Mouse (Mus musculus): Measurements from ENCODE around the gene Ufc1.
"Not testable (repeated sequence)": the region's sequence is repeated elsewhere in the genome, so short reads cannot be mapped to it uniquely, and the experiment has no call there.

Gene Ufc1

GRCm38 (mm10) chr1:171294298-171295062, at the start of gene Ufc1:
Gene Ufc1 (minus strand): TSS chr1:171295024.
- peak; percentile 90 for DNase-seq (ENCODE audit: low read depth, low spot score)

- peak; percentile 26 for DNase-seq (ENCODE audit: low read depth, low spot score)
Observed at GRCm38 (mm10) chr1:171343922-171344677, 49.3 kb upstream of the Ufc1 start.

- DNase-seq (ENCODE audit: low read depth, low spot score) = no peak
Observed at GRCm38 (mm10) chr1:171342262-171343207, 47.7 kb upstream of the Ufc1 start.

DNA sequence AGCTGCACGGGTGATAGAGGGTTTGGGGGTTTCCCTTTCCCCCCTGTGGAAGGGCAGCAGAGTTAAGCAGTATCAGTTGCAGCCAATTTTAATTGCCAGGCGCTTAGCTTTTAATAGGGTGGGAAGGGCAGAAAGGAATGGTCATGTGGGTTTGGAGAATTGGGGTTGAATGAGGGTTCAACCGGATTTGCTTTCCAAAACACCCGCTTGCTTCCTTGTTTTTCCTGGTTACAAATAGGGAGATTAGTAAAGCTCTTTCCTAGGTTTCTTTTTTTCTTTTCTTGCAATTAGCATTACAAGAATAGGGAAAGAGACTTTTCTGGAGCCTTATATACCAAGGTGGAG, 35.4 kb upstream of the Ufc1 start:
- no peak for DNase-seq (ENCODE audit: low read depth, low spot score)

DNA sequence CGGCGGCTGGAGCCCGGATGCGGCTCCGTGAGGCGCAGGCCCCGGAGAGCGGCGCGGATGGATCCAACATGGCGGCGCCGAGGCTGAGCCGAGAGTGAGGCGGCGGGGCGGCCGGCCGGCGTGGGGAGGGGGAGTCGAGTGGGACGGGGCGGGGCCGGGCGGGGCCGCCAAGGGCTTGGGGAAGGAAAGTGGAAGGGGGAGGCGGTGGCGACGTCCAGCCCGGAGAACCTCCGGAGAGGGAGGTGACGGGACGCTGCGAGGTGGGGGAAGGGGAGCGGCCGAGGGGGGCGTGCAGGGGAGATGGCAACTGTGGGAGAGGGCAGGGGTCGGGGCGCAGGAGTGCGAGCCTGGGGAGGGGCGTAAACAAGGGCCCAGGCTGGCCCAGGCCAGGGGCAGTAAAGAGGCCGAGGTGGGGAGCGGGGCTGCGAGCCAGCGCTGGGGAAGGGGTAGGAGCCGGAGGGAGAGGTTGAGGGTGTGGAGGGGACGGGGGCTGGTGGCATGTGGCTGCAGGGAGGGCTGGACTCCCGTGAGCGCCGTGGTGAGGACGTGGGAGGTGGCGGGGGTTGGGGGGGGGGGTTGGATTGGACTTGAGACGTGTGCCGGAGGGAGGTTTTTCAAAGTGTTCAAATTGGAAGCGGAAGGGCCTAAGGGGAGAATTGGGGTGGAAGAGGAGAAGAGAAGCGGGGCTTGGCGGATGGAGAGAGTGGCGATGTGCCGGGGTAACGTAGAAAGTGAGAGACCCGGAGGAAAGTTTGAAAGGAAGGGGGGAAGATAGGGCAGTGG, 34.8 kb upstream of the Ufc1 start:
- peak; percentile 49 for DNase-seq (ENCODE audit: low read depth, low spot score)

DNA sequence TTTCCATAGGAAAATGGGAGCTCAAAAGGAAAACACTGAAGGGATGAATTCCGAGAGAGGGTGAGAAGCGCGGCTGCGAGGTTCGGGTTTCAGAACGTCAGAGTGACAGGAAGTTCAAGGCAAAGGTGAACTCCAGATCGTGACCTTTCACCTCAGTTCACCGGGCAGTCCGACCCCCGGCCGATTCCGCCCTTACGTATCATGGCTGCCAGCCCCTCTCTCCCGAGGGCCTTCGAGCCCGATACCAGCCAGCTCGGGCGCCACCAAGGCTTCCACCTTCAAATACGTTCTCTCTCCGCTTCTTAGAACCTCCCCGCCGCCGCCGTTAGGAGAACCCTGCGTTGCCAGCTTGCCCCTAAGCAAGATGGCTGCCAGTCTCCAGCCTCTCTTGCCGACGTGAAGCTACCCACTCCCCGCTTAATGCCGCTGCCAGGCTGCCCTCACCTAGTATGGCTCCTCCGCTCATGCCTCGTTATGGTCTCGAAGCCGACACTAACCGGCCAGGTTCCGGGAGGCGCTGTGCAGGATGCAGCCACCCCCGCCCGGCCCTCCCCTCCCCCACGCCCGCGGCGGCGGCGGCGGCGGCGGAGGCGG, 34.1 kb upstream of the Ufc1 start, which contains the start of gene Dedd:
Gene Dedd, plus strand, starts transcription at position 307 of the 594 bp plus-strand sequence.
- peak; percentile 96 for DNase-seq (ENCODE audit: low read depth, low spot score)

GRCm38 (mm10) chr1:171328244-171328643, 33.4 kb upstream of the Ufc1 start:
- no peak for DNase-seq (ENCODE audit: low read depth, low spot score)

GRCm38 (mm10) chr1:171326588-171326987, 31.8 kb upstream of the Ufc1 start:
- DNase-seq (ENCODE audit: low read depth, low spot score) = not testable (repeated sequence)

GRCm38 (mm10) chr1:171325571-171325970, 30.7 kb upstream of the Ufc1 start:
- no peak for DNase-seq (ENCODE audit: low read depth, low spot score)

DNA sequence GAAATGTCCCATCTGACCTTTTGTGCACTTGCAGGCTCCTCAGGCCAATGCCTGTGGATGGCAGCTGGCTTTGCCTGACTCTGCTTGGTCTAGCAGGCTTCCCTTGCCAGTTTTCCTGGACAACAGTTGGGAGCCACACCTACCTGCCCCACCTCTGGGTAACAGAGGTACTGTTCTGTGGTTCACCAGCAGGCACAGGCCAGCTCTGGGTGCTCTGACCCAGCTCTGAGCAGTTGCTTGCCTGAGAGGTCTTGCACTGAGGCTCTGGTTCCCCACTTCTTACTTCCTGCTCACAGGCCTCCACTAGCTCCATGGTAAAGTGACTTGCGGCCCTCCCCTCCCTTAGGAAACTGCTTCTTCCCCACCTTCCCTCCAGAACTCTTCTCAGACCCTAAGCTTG, 27.2 kb upstream of the Ufc1 start:
- DNase-seq (ENCODE audit: low read depth, low spot score) = no peak

DNA sequence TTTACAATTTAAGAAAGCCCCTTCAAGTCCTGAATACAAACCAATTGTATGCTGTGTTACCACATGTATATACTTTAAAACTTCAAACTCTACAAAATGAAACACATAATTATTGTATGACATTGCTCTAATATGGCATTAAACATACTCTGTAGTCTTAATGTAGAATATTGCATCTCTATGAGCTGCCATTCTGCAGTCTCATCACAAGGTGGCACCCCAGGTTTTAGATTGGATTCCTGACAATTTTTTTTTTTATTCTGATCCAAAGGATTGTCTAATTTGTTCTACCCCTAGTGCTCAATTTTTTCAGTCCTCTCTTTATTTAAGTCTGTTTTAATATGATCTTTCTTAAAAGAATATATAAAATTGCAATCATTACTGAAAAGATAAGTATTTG, 26.6 kb upstream of the Ufc1 start:
- peak; percentile 45 for DNase-seq (ENCODE audit: low read depth, low spot score)

GRCm38 (mm10) chr1:171320151-171320550, 25.3 kb upstream of the Ufc1 start:
- no peak for DNase-seq (ENCODE audit: low read depth, low spot score)

- DNase-seq (ENCODE audit: low read depth, low spot score) = no peak
Observed at GRCm38 (mm10) chr1:171319748-171320147, 24.9 kb upstream of the Ufc1 start.

- no peak for DNase-seq (ENCODE audit: low read depth, low spot score)
Observed at GRCm38 (mm10) chr1:171309321-171309720, 14.5 kb upstream of the Ufc1 start.

- DNase-seq (ENCODE audit: low read depth, low spot score) = not testable (repeated sequence)
Observed at GRCm38 (mm10) chr1:171306157-171306556, 11.3 kb upstream of the Ufc1 start.

GRCm38 (mm10) chr1:171298226-171298625, 3.4 kb upstream of the Ufc1 start:
- no peak for DNase-seq (ENCODE audit: low read depth, low spot score)

DNA sequence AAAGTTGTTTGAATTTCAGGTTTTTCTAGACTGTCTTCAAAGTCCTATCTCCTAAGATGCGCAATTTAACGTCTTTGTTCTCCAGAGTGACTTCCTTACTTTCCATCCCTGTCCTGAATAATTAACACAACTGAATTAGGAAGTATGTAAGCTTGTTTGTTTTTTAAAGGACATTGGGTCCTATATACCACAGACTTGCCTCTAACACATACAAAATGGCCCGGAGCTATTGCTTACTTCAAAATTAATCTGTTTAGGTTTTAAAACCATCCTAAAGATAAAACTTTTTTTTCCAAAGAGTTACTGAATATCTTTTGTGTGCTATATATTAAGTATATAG, 209 bp upstream of the Ufc1 start:
- DNase-seq (ENCODE audit: low read depth, low spot score) = no peak

DNA sequence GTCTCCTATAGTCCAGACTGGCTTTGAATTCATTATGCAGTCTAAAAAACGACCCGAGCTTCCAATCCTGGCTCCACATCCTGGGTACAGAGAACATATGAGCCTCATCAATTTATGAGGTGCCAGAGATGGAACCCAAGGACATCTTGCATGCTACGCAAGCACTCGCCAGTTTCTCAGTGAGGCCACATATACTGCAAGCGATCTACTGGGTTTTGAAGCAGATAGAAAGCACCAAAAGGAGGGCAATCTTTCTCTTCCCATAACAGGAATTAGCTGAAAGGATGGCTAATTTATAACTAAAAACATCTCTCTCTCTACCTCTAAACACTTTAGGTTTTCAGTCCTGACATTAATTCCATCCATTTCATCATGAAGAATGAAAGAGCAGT, 922 bp downstream of the Ufc1 start:
- no peak for DNase-seq (ENCODE audit: low read depth, low spot score)

DNA sequence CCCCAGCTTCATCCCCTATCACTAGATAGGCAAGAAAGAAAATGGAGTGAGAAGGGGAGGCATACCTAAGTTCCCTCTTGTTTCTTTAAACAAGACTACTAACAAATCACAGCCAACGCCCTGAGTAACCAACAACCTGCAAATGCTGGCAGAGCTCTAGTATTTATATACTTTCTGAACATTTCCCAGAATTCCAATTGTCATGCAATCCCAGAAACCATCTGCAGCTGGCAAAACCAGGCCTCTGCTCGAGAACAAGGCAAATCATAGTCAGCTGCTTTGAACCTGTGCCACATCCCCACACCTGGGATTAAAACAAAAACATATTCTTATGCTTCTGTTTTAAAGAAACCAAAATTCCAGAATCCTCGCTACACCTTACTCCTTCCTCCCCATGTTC, 1.5 kb downstream of the Ufc1 start:
- DNase-seq (ENCODE audit: low read depth, low spot score) = no peak

DNA sequence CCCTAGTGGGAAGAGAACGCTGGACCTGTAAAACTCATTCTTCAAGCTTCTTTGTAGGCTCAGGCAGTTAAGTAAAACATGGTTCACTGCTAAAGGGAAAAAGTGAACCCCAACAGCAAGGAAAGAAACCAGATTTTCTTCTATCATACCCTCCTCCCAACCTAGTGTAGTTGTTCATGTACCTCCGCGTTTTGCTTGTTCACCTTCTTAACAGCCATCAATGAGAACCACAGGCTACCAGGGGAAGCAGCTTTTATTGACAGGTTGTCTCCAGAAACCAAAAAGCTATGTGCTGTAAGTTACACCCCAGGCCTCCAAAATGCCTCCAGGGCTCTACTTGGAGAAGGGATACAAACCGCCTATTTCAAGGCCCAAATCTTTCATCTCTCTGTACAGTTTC, 6.5 kb downstream of the Ufc1 start:
- no peak for DNase-seq (ENCODE audit: low read depth, low spot score)
